Mouse (Mus musculus): ENCODE measurements around the gene 9030025P20Rik.

GRCm38 (mm10) chr17:14928631-14929030, 49.6 kb upstream of the 9030025P20Rik start:
- no peak for TF ChIP-seq POLR2A (IDR thresholded peaks at IDR 0.05; ENCODE audit: borderline replicate concordance, low read depth, low read length)
- no peak for TF ChIP-seq CTCF (IDR thresholded peaks at IDR 0.05; ENCODE audit: low read depth, low read length)
